Mouse (Mus musculus): ENCODE measurements at regions not wholly inside any gene's neighbourhood (a gene's known extent, or its start where the extent isn't known, plus 50 kb on each side); places are given as distances from the start of the nearest gene placed in this dataset.
A peak's percentile ranks its signal among the peaks of the same experiment; 100 is the strongest.
"Not testable (repeated sequence)": the region's sequence is repeated elsewhere in the genome, so short reads cannot be mapped to it uniquely, and the experiment has no call there.

DNA sequence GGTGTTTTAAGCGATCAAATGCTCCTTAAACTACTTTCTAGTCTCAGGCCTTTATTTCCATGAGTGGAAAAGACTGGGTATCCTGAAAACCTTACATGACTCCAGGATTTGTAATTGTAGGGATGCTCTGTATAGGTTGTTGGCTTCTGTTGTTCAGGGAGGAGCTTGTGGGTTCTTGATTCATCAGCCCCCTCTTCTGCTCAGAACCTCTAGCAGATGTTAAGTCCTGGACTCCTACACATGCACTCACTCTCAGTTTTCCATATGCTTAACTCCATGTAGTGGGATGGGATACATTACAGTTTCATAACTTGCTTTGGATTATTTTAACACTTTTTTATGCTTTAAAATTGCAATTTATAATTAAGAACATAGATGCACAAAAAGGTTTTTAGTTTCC lies 220.5 kb upstream of the Pex5l start:
- 96% methylated on average over 1 of the region's 1 CpGs for WGBS
- TF ChIP-seq POLR2A (IDR thresholded peaks at IDR 0.05; ENCODE audit: low read depth, low read length): no peak
- TF ChIP-seq CTCF (conservative IDR thresholded peaks at IDR 0.05; ENCODE audit: insufficient read depth, insufficient read length, low read depth, low read length): no peak
- Histone ChIP-seq H3K27me3 (replicated peaks; ENCODE audit: control insufficient read depth, insufficient read depth, low read length) (no peaks in the 10 kb centered on the region), H3K4me3 (ENCODE audit: insufficient read depth, low read depth, low read length) (no peak overlapping the region), H3K27ac (ENCODE audit: insufficient read depth, low read depth, low read length) (no peak overlapping the region), H3K36me3 (ENCODE audit: control insufficient read depth, insufficient read depth, low read length) (no peaks in the 10 kb centered on the region), H3K4me1 (ENCODE audit: control insufficient read depth, insufficient read depth, low read length) (no peaks in the 10 kb centered on the region)
- no peak for DNase-seq

DNA sequence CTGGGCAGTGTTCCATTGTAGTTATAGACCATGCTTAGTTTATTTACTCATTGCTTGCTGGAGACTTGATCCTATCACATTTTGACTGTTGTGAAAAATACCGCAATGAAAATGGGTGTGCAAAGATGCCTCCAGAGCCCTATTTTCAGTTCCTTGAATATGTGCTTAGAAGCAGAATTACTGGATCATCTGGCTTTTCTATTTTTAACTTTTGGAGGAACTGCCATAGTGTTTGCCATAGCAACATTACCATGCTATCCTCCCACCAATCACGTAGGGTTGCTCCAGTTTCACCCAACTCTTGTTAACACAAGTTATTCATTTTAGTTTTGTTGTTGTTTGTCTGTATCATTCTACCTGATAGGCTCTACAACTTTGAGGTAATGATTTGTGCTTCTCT lies 217.0 kb upstream of the Pex5l start:
- Histone ChIP-seq H3K27me3 (replicated peaks; ENCODE audit: control insufficient read depth, insufficient read depth, low read length) (no peaks in the 10 kb centered on the region), H3K4me1 (ENCODE audit: control insufficient read depth, insufficient read depth, low read length) (no peaks in the 10 kb centered on the region), H3K36me3 (ENCODE audit: control insufficient read depth, insufficient read depth, low read length) (no peaks in the 10 kb centered on the region), H3K27ac (ENCODE audit: insufficient read depth, low read depth, low read length) (no peak overlapping the region), H3K4me3 (ENCODE audit: insufficient read depth, low read depth, low read length) (no peak overlapping the region)
- TF ChIP-seq POLR2A (IDR thresholded peaks at IDR 0.05; ENCODE audit: low read depth, low read length): no peak
- 83% methylated on average over 2 of the region's 2 CpGs for WGBS
- DNase-seq: no peak

DNA sequence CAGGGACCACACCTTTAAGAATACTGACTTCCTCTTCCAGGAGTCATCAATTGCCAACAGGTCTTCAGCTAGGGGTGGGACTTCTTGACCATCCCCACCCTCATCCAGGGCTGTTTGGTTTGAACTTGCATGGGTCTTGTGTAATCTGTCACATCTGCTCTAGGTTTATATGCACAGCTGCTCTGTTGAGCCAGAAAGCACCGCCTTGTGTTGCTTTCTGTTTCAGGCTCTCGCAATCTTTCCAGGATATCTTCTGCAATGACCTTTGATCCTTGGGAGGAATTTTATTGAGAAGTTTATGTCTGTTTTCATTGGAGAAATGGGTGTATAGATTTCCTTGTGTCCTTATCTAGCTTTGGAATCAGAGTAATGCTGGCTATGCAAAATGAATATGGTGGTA lies 210.8 kb upstream of the Pex5l start:
- Histone ChIP-seq H3K4me1 (ENCODE audit: control insufficient read depth, insufficient read depth, low read length) (no peaks in the 10 kb centered on the region), H3K27me3 (replicated peaks; ENCODE audit: control insufficient read depth, insufficient read depth, low read length) (no peaks in the 10 kb centered on the region), H3K36me3 (ENCODE audit: control insufficient read depth, insufficient read depth, low read length) (no peaks in the 10 kb centered on the region), H3K4me3 (ENCODE audit: insufficient read depth, low read depth, low read length) (no peak overlapping the region), H3K27ac (ENCODE audit: insufficient read depth, low read depth, low read length) (no peak overlapping the region)
- TF ChIP-seq POLR2A (IDR thresholded peaks at IDR 0.05; ENCODE audit: low read depth, low read length) (no peak), CTCF (conservative IDR thresholded peaks at IDR 0.05; ENCODE audit: insufficient read depth, insufficient read length, low read depth, low read length) (no peak)
- no peak for DNase-seq
- 86% methylated on average over 2 of the region's 2 CpGs for WGBS

DNA sequence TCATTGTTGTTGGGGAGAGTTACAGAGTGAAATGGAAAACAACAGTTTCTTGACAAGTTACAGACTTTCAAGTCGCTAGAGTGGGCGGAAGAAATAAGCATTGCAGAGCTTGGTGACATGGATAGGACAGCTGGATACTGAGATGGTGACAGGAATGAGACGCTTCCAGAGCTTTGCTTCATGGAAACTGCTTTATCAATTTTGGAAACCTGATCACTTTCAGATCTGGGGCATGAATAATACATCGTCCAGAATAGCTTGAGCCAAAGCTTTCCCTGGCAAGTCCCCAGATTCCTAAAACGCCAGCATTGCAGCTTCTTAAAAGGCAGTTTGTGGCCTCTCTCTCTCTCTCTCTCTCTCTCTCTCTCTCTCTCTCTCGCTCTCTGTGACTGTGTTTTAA lies 207.9 kb upstream of the Pex5l start:
- H3K27me3 ChIP-seq (replicated peaks; ENCODE audit: control insufficient read depth, insufficient read depth, low read length): no peaks in the 10 kb centered on the region
- no peaks in the 10 kb centered on the region for H3K4me1 ChIP-seq (ENCODE audit: control insufficient read depth, insufficient read depth, low read length)
- no peaks in the 10 kb centered on the region for H3K36me3 ChIP-seq (ENCODE audit: control insufficient read depth, insufficient read depth, low read length)
- no peak overlapping the region for H3K4me3 ChIP-seq (ENCODE audit: insufficient read depth, low read depth, low read length)
- TF ChIP-seq POLR2A (IDR thresholded peaks at IDR 0.05; ENCODE audit: low read depth, low read length) (no peak), CTCF (conservative IDR thresholded peaks at IDR 0.05; ENCODE audit: insufficient read depth, insufficient read length, low read depth, low read length) (no peak)
- H3K27ac ChIP-seq (ENCODE audit: insufficient read depth, low read depth, low read length): no peak overlapping the region
- DNase-seq: no peak
- 53% methylated on average over 6 of the region's 6 CpGs for WGBS

DNA sequence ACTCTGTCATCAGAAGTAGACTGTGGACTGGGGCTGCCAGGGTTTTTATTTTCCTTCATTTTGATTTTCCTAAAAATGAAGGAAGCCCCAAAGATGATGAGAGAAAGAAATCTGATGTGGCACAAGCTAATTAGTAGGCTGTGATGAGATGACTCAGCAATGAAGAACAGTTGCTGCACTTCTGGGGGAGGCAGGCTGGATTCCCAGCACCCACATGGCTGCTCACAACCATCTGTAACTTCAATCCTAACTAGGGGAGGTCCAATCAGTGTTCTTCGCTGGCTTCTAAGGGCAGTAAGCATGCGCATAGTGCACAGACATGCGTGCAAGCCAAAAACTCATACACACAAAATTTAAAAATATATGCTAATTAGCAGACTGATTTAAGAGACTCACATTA lies 191.0 kb upstream of the Pex5l start:
- TF ChIP-seq CTCF (conservative IDR thresholded peaks at IDR 0.05; ENCODE audit: insufficient read depth, insufficient read length, low read depth, low read length): no peak
- no peak for TF ChIP-seq POLR2A (IDR thresholded peaks at IDR 0.05; ENCODE audit: low read depth, low read length)
- Histone ChIP-seq H3K27me3 (replicated peaks; ENCODE audit: control insufficient read depth, insufficient read depth, low read length) (no peaks in the 10 kb centered on the region), H3K4me1 (ENCODE audit: control insufficient read depth, insufficient read depth, low read length) (no peaks in the 10 kb centered on the region), H3K4me3 (ENCODE audit: insufficient read depth, low read depth, low read length) (no peak overlapping the region), H3K27ac (ENCODE audit: insufficient read depth, low read depth, low read length) (no peak overlapping the region), H3K36me3 (ENCODE audit: control insufficient read depth, insufficient read depth, low read length) (no peaks in the 10 kb centered on the region)
- 91% methylated on average over 3 of the region's 3 CpGs for WGBS
- no peak for DNase-seq

DNA sequence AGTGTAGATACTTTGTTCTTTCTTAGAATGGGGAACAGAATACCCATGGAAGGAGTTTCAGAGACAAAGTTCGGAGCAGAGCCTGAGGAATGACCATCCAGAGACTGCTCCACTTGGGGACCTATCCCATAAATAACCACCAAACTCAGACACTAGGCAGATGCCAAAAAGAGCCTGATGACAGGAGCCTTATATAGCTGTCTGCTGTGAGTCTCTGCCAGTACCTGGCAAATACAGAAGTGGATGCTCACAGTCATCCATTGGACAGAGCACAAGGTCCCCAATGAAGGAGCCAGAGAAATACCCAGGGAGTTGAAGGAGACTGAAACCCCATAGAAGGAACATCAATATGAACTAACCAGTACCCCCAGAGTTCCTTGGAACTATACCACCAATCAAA lies 174.6 kb upstream of the Pex5l start:
- not testable (repeated sequence) for H3K27me3 ChIP-seq (replicated peaks; ENCODE audit: control insufficient read depth, insufficient read depth, low read length); DNase-seq; H3K4me3 ChIP-seq (ENCODE audit: insufficient read depth, low read depth, low read length); H3K36me3 ChIP-seq (ENCODE audit: control insufficient read depth, insufficient read depth, low read length); H3K4me1 ChIP-seq (ENCODE audit: control insufficient read depth, insufficient read depth, low read length); H3K27ac ChIP-seq (ENCODE audit: insufficient read depth, low read depth, low read length)
- 89% methylated on average over 1 of the region's 1 CpGs for WGBS

DNA sequence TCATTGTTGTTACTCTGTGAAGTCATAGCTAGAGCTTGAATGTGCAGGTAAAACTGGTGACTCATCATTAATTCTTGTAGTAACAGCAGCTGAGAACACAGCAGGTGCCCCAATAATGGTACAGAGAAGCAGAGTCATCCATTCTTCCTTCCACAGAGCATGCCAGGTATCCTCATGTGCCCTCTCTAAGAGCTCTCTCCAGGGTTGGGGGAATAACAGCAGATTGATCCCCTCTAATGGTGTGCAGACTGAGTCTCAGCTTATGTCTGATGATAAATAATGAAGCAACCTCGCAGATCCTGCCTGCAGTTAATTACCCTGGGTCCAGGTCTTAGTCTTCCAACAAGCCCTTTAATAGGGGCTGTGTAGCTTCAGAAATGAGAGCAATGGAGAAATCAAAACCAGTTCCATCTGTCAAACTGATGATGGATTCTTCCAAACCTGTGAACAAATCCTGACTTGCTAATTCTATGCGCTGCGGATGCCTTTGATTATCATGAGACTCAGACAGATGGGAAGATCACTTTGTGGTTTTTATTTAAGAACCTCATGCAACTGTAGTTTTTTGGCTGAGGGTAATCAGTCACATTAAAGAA lies 169.3 kb upstream of the Pex5l start:
- TF ChIP-seq CTCF (conservative IDR thresholded peaks at IDR 0.05; ENCODE audit: insufficient read depth, insufficient read length, low read depth, low read length) (no peak), POLR2A (IDR thresholded peaks at IDR 0.05; ENCODE audit: low read depth, low read length) (no peak)
- H3K36me3 ChIP-seq (ENCODE audit: control insufficient read depth, insufficient read depth, low read length): no peaks in the 10 kb centered on the region
- no peaks in the 10 kb centered on the region for H3K4me1 ChIP-seq (ENCODE audit: control insufficient read depth, insufficient read depth, low read length)
- DNase-seq: no peak
- H3K4me3 ChIP-seq (ENCODE audit: insufficient read depth, low read depth, low read length): no peak overlapping the region
- H3K27ac ChIP-seq (ENCODE audit: insufficient read depth, low read depth, low read length): no peak overlapping the region
- H3K27me3 ChIP-seq (replicated peaks; ENCODE audit: control insufficient read depth, insufficient read depth, low read length): no peaks in the 10 kb centered on the region
- 89% methylated on average over 3 of the region's 3 CpGs for WGBS

DNA sequence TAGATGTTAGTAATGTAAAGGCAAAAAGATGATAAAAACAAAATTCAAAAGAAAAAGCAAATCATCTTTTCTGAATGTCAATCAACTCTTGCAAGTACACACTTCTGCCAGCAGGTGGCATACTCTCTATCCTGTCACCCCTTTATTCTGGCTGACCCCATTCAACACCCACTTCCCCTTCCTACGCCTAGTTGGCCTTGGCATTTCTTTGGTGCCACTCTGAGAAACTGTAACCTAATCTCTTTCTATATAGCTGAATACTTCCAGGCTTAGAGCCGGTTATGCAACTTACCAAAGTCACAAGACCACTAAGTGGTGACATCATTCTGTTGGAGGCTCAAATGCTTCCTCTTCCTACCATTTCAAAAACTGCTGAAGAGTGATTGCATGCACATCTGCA lies 165.2 kb upstream of the Pex5l start:
- Histone ChIP-seq H3K4me1 (ENCODE audit: control insufficient read depth, insufficient read depth, low read length) (no peaks in the 10 kb centered on the region), H3K27me3 (replicated peaks; ENCODE audit: control insufficient read depth, insufficient read depth, low read length) (no peaks in the 10 kb centered on the region; the same call in 1 of the 2 replicates), H3K36me3 (ENCODE audit: control insufficient read depth, insufficient read depth, low read length) (no peaks in the 10 kb centered on the region), H3K4me3 (ENCODE audit: insufficient read depth, low read depth, low read length) (no peak overlapping the region), H3K27ac (ENCODE audit: insufficient read depth, low read depth, low read length) (no peak overlapping the region)
- TF ChIP-seq CTCF (conservative IDR thresholded peaks at IDR 0.05; ENCODE audit: insufficient read depth, insufficient read length, low read depth, low read length) (peak; percentile 30), POLR2A (IDR thresholded peaks at IDR 0.05; ENCODE audit: low read depth, low read length) (no peak)
- WGBS: 20% methylated on average over 2 of the region's 2 CpGs
- DNase-seq: no peak

Measured in kidney, adult 2 months (tissue).